Mouse (Mus musculus): Measurements from ENCODE around the gene Slc25a5.

DNA sequence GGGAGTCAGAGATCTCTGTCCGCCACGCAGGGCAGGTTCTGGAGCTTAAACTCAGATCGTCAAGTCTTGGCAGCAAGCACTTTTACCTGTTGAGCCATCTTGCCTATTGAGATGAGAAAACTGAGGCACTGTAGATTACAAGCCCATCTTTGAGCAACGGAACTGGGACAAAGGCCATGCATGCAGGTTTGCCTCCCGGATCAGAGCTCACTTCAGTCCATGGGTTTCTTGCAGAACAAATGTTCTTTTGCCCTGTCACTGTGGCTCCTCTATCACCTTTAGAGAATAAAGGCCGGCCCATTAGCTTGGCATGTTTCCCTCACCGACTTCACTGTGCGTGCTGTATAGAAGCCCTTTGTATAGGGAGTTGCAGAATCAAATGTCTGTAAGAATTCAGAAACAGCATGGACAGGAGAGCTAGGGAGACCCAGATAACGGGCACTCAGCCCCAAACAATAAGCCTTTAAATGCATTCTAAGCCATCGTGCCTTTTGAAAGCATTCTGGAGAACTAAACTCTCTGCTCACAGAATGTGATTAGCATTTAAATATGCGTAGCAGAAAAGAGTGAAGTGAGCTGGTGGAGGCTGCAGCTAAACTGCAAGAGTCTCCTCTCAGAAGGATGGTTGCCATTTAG is 32.0 kb upstream of the Slc25a5 start:
- TF ChIP-seq EP300 (IDR thresholded peaks at IDR 0.05; ENCODE audit: low read depth) (no peak), CTCF (IDR thresholded peaks at IDR 0.05; ENCODE audit: low read depth) (no peak)
